Mouse (Mus musculus) kidney, postnatal 36 days (tissue): ENCODE results near the gene Pigq.

Experiments
- DNase-seq, 2 experiments: peaks; one replicate each; pipeline ENCODE4 v3.0.0; 2021 to 2022; ENCODE audit warnings: mixed read lengths in 2 of 2

The Pigq gene

DNA sequence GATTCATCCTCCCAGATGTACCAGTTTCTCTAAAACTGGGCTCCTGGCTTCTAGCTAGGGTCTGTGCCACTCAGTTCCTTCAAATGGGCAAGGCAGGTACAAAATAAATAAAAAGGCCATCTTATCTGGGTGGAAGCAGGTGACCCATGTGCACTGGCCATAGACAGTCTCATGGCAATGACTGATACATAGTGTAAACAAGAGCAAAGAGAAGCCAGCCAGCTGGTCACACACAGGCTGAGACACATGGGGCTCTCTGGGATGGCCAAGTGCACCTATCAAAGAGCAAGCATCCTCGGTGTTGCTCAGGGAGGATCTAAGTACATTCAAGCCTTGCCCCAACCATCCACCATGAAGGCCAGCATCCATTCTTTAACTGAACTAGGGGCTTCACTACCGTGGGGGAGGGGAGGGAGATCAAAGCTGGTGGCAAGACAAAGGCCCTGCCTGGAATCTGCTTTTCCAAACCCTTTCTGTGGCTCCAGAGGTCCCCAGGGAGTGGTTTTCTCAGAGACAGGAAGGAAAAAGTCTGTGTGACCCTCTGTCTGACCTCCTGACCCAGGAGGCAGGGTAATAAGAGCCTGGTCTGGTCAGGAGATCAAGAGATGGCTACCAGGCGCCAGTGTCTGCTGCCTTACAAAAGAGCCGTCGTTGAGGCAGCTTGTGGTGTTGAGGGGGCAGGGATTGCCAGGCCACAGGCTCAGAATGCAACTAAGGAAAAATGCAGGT, 63.7 kb downstream of the Pigq start:
- DNase-seq: peak; percentile 48 to 65

DNA sequence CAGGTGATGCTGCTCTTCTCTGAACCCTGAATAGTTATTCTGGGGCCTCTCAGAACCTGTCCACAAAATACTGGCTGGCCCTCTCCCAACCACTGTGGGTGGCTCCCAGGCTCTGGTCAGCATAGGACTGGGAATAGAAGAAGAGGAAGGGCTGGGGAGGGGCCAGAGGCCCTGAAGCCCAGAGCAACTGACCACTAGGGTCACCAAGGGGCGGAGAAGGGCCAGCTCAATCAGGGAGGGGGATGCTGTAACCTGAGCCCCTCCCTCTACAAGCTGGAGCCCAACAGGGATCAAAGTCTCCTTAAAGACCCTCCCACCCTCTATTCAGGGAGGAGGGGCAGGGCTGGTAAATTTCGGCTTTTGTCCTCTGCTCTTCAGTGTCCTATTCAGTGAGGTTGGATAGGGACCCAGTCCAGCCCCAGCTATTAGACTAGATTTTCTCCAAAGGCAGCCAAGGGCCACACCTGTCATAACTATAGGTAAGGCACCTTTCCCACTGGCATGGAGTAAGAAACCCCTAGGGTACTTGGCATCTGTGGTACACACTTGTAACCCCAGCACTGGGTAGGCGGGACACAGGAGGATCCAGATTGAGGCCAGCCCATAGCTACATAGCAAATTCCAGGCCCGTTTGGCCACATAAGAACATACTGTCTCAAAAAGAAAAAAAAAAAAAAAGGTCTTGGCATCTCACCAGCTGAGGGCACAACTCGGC, 64.4 kb downstream of the Pigq start, which contains the start of gene Wfikkn1:
Wfikkn1 (minus strand) TSS at position 663 of the 715 bp plus-strand sequence.
- no peak for DNase-seq

DNA sequence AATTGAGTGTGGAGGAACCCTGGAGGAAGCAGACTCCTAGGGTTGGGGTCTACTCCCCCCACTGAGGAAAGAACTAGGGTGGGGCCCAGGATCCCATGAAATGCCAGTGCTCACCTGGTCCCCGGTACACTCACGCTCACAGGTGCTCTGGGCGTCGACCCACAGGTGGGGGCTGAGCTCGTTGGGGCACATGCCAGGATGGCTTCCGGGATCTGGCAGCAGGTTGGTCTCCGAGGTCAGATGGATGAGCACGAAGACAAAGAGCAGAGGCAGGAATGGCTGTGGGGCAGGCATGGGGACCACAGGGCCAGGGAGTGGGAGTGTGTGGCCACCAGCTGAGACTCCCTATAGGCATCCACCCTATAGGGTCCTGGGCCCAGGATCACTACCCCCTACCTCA, 65.0 kb downstream of the Pigq start:
- no peak for DNase-seq

DNA sequence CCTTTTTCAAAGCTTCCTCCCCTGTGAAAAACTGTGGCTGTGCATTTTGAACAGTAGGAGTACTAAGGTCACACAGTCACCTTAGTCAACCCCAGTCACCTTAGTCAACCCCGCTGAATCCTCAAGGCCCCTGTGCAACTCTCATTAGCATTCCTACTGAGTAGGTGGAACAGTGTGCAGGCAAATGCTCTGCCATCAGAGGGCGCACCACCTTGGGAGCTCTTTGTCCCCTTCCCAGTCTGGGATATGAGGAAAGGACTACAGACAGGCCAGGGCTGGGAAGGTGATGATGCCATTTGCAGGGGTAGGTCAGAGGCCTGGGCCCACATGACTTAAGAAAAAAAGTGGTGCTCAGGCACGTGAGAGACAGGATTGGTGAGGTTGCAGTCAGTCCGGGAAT, 65.5 kb downstream of the Pigq start:
- DNase-seq: peak; percentile 75 to 89

DNA sequence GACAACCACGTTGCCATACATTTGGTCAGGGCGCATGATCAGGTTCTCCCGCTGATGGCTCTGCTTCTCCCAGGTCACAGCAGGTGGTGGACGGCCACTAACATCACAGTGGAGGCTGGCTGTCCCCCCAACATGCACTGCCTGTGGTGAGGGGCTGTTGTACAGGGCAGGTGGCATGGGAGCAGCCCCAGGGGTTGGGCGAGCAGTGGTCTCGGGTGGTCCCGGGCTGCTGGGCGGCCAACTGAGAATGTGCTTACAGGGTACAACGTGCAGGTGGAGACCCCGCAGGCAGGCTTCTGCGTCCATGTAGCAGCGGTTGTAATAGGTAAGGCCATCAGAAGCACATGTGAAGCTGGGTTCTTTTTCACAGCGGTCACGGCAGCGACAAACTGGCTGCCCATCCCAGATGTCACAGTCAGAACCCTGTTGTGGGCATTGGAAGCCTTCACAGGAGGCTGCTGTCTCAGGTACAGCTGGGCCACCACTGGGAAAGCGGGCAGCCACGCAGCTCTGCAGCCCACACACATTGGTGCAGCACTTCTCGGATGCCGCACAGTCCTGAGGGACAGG, 66.0 kb downstream of the Pigq start:
- no peak for DNase-seq

DNA sequence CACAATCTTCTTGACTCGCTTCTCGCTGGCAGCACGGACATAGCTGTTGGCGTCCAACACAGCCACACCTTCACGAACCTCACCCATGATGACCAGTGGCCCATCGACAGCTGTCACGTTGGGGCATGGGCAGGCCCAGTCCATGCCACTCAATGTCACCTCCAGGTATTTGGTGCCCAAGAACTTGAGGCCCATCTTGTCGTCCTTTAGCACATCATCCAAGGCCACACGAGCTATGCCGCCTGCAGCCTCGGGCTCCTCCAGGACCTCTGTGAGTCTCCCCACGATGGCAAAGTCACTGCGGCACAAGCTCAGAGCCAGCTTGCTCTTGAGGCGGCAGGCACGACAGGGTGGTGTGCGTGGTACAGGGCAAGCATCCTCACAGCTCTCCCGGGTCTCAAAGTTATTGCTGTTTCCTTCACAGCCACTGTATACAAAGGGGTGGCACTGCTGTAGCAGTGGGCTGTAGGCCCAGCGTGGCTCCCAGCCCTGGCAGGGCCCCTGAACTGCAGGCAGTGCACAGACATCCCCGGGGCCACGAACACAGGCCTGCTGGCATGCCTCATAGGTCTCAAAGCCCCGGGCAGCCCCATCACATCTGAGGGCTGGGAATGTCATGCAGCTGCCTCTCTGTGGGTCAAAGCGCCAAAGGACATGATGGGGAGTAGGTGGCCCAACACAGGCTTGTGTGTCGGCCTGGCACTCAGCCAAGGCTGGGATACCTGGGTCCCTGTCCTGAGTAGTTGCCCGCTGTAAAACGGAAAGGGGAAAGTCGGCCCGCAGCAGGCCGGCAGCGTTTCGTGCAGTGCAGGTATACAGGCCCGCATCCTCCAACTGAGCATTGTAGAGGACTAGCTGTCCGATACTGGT, 66.8 kb downstream of the Pigq start:
- peak in 1 of 2 experiments; percentile 32 for DNase-seq

DNA sequence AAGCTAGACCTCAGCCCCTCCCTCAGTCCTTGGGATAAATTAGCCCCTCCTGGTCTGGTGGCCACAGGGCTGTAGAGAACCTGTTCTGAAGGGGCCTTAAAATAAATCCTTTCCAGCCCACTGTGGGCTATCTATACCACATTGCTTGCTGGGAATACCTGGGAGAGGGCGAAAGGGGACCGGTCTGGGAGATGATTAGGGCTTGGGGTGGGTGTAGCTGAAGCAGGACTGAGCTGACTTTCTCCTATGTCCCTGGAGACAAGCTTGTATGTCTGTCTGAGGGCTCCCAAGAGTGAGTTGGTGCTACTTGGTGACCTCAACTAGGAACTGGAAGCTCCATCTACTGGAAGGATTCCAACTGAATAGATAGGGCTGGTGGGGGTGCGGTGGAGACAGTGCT, 67.7 kb downstream of the Pigq start:
- DNase-seq: no peak
